ENCODE assay signal across 8 mouse cellular contexts in the genomic region with DNA sequence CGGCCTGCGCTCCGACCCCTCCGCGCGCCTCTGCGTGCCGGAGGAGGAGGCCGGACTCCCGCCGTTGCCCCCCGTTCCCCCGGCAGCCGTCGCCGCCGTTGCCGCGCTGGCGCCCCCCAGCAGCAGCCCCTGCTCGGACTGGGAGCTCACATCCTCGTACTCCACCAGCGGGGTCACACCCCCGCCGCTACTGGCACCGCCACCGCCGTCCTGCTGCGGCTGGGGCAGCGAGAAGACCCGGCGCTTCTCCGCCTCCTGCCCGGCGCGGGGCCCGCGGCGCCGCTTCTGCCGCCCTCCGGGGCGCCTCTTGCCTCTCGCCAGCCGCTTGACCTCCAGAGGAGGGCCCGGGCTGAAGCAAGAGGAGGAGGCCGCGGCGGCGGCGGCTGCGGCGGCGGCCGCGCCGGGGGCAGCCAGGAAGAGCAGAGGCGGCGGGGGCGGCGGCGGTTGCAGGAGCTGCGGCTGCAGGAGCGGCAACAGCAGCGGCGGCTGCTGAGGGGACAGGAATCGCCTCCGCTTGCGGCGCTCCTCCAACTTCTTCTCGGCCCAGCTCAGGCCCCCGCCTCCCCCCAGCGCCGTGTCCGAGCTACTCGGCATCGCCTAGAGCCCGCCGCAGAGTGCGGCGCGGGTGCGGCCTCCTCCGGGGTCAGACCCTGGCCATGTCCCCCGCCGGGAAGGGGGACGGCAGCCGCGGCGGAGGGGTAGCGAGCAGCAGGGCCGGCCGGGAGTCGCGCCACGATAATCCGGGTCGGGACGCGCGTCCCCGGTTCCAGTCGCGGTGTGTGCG. TPM values are rescaled to one million over a fixed set of nuclear protein-coding genes. Genes with fewer than 3 reads are reported as not detected.
DNase-seq lines count a peak whose midpoint lies in the region; ATAC-seq lines count a peak whose summit lies in the region.

No protein-coding gene starts in this region.

- no peaks in the 10 kb centered on the region for H3K27me3 ChIP-seq in embryonic facial prominence, embryonic 11.5 days (ENCODE audit: control insufficient read depth, insufficient read depth, low read length)
- H3K27me3 ChIP-seq in heart, embryonic 10.5 days (ENCODE audit: insufficient read depth, poor library complexity, severe bottlenecking): no peaks in the 10 kb centered on the region
- H3K27me3 ChIP-seq in kidney, embryonic 16.5 days (ENCODE audit: insufficient read depth, low read length): no peaks in the 10 kb centered on the region
- H3K27me3 ChIP-seq in liver, embryonic 12.5 days (replicated peaks): no peaks in the 10 kb centered on the region
- no peaks in the 10 kb centered on the region for H3K27me3 ChIP-seq in neural tube, embryonic 14.5 days (ENCODE audit: control insufficient read depth, insufficient read depth, low read length)

- peak overlapping the region; percentile 90 for H3K9ac ChIP-seq in embryonic facial prominence, embryonic 11.5 days (replicated peaks; ENCODE audit: low read length)
- peak overlapping the region; percentile 98 for H3K9ac ChIP-seq in kidney, embryonic 16.5 days (replicated peaks; ENCODE audit: low read length)
- H3K9ac ChIP-seq in liver, embryonic 12.5 days: peak overlapping the region; percentile 100
- peak overlapping the region; percentile 90 for H3K9ac ChIP-seq in neural tube, embryonic 14.5 days (replicated peaks; ENCODE audit: low read depth, low read length)

- H3K36me3 ChIP-seq in embryonic facial prominence, embryonic 11.5 days (replicated peaks; ENCODE audit: control insufficient read depth, insufficient read depth, low read depth, low read length): no peaks in the 10 kb centered on the region
- H3K36me3 ChIP-seq in heart, embryonic 10.5 days: peaks cover 10% of the 10 kb centered on the region; the same call in 1 of the 2 replicates
- no peaks in the 10 kb centered on the region for H3K36me3 ChIP-seq in kidney, embryonic 16.5 days (ENCODE audit: insufficient read depth, low read length)
- H3K36me3 ChIP-seq in liver, embryonic 12.5 days: peaks cover 7% of the 10 kb centered on the region
- H3K36me3 ChIP-seq in neural tube, embryonic 14.5 days (ENCODE audit: control insufficient read depth, insufficient read depth, low read length): no peaks in the 10 kb centered on the region

- no peaks in the 10 kb centered on the region for H3K4me1 ChIP-seq in embryonic facial prominence, embryonic 11.5 days (ENCODE audit: control insufficient read depth, insufficient read depth, low read length)
- H3K4me1 ChIP-seq in heart, embryonic 10.5 days: peaks cover 4% of the 10 kb centered on the region; the same call in 1 of the 2 replicates
- H3K4me1 ChIP-seq in kidney, embryonic 16.5 days (ENCODE audit: insufficient read depth, low read length): peaks cover 11% of the 10 kb centered on the region
- H3K4me1 ChIP-seq in liver, embryonic 12.5 days: peaks cover 32% of the 10 kb centered on the region
- peaks cover 15% of the 10 kb centered on the region for H3K4me1 ChIP-seq in neural tube, embryonic 14.5 days (ENCODE audit: control insufficient read depth, insufficient read depth, low read length)

- H3K4me3 ChIP-seq in embryonic facial prominence, embryonic 11.5 days (ENCODE audit: low read depth, low read length): peak overlapping the region; percentile 99
- peak overlapping the region; percentile 99 for H3K4me3 ChIP-seq in heart, embryonic 10.5 days
- H3K4me3 ChIP-seq in kidney, embryonic 16.5 days (ENCODE audit: low read length): peak overlapping the region; percentile 98
- H3K4me3 ChIP-seq in liver, embryonic 12.5 days: peak overlapping the region; percentile 100
- H3K4me3 ChIP-seq in neural tube, embryonic 14.5 days (ENCODE audit: low read depth, low read length): peak overlapping the region; percentile 99

- peak; percentile 3 to 10 for DNase-seq in monocyte, adult 2 months (ENCODE audit: low read depth in 1 of 2, low spot score in 2 of 2)
- peak; percentile 48 for DNase-seq in embryonic facial prominence, embryonic 11.5 days (ENCODE audit: low spot score)
- DNase-seq in heart, embryonic 10.5 days (ENCODE audit: low spot score): peak; percentile 79
- DNase-seq in thymus, adult 18-20 months: peak; percentile 54 to 55

- under 1% methylated on average over 56 of the region's 105 CpGs for WGBS in embryonic facial prominence, embryonic 11.5 days
- 1% methylated on average over 105 of the region's 105 CpGs for WGBS in heart, embryonic 10.5 days
- WGBS in kidney, embryonic 16.5 days: under 1% methylated on average over 54 of the region's 105 CpGs
- 2% methylated on average over 88 of the region's 105 CpGs for WGBS in liver, embryonic 12.5 days (ENCODE audit: insufficient replicate concordance)
- under 1% methylated on average over 66 of the region's 105 CpGs for WGBS in neural tube, embryonic 14.5 days

- H3K4me2 ChIP-seq in embryonic facial prominence, embryonic 11.5 days (ENCODE audit: low read depth, low read length): peak overlapping the region; percentile 82
- peak overlapping the region; percentile 86 for H3K4me2 ChIP-seq in kidney, embryonic 16.5 days (replicated peaks; ENCODE audit: low read depth, low read length)
- H3K4me2 ChIP-seq in liver, embryonic 12.5 days: peak overlapping the region; percentile 92
- H3K4me2 ChIP-seq in neural tube, embryonic 14.5 days (ENCODE audit: low read depth, low read length): peak overlapping the region; percentile 78

- no peaks in the 10 kb centered on the region for H3K9me3 ChIP-seq in embryonic facial prominence, embryonic 11.5 days (replicated peaks; ENCODE audit: control insufficient read depth, low read length)
- H3K9me3 ChIP-seq in heart, embryonic 10.5 days: no peaks in the 10 kb centered on the region
- H3K9me3 ChIP-seq in kidney, embryonic 16.5 days (ENCODE audit: low read length): no peaks in the 10 kb centered on the region
- H3K9me3 ChIP-seq in liver, embryonic 12.5 days (replicated peaks): no peaks in the 10 kb centered on the region
- H3K9me3 ChIP-seq in neural tube, embryonic 14.5 days (ENCODE audit: control insufficient read depth, low read length): no peaks in the 10 kb centered on the region

- H3K27ac ChIP-seq in embryonic facial prominence, embryonic 11.5 days (replicated peaks; ENCODE audit: low read depth, low read length): peak overlapping the region; percentile 94
- peak overlapping the region; percentile 97 for H3K27ac ChIP-seq in heart, embryonic 10.5 days
- peak overlapping the region; percentile 99 for H3K27ac ChIP-seq in kidney, embryonic 16.5 days (ENCODE audit: low read length)
- peak overlapping the region; percentile 99 for H3K27ac ChIP-seq in liver, embryonic 12.5 days
- peak overlapping the region; percentile 97 for H3K27ac ChIP-seq in neural tube, embryonic 14.5 days (ENCODE audit: low read depth, low read length)

- no peak for ATAC-seq in monocyte, adult 5-6 weeks (replicated peaks; ENCODE audit: insufficient number of reproducible peaks, low FRiP score, low TSS enrichment, poor library complexity, severe bottlenecking)
- peak; percentile 44 for ATAC-seq in embryonic facial prominence, embryonic 11.5 days (replicated peaks; ENCODE audit: insufficient number of reproducible peaks, low FRiP score, low TSS enrichment, low read depth)
- peak; percentile 49 for ATAC-seq in kidney, embryonic 16.5 days (ENCODE audit: low FRiP score, low TSS enrichment)
- ATAC-seq in liver, embryonic 12.5 days: peak; percentile 2
- ATAC-seq in neural tube, embryonic 14.5 days (ENCODE audit: low read depth): peak; percentile 32; the same call in 1 of the 2 replicates

RNA-seq across cellular contexts. Expression of a gene that starts 0.6 kb away (rescaled TPM):
- total RNA-seq in monocyte, adult 5-6 weeks (2017): 114 to 138 TPM (median 137 TPM) in 3 replicates
- polyA plus RNA-seq in embryonic facial prominence, embryonic 11.5 days (2014; fragmentation: Nextera tagmentation; extraction: Ambion mirVana): 17.4 and 20.7 TPM in 2 replicates
- polyA plus RNA-seq in heart, embryonic 10.5 days (2016; fragmentation: Nextera tagmentation; extraction: Ambion mirVana): 11.7 and 13.5 TPM in 2 replicates
- polyA plus RNA-seq in kidney, embryonic 16.5 days (2015; fragmentation: Nextera tagmentation; extraction: Ambion mirVana): 13.8 and 14.0 TPM in 2 replicates
- 11.1 and 15.5 TPM in 2 replicates for polyA plus RNA-seq in liver, embryonic 12.5 days (2016; fragmentation: Nextera tagmentation; extraction: Ambion mirVana)
- 18.1 and 22.5 TPM in 2 replicates for polyA plus RNA-seq in neural tube, embryonic 14.5 days (2014; fragmentation: Nextera tagmentation; extraction: Ambion mirVana)

Comparison
In these comparisons a context has a peak if more than half of its experiments do, and no peak if none do; other contexts are left out.
1. DNase-seq: peak in every context shown above with its lines; median percentile 79 in heart, embryonic 10.5 days; 54 in thymus, adult 18-20 months; 48 in embryonic facial prominence, embryonic 11.5 days; 6 in monocyte, adult 2 months.